In the genomic region with DNA sequence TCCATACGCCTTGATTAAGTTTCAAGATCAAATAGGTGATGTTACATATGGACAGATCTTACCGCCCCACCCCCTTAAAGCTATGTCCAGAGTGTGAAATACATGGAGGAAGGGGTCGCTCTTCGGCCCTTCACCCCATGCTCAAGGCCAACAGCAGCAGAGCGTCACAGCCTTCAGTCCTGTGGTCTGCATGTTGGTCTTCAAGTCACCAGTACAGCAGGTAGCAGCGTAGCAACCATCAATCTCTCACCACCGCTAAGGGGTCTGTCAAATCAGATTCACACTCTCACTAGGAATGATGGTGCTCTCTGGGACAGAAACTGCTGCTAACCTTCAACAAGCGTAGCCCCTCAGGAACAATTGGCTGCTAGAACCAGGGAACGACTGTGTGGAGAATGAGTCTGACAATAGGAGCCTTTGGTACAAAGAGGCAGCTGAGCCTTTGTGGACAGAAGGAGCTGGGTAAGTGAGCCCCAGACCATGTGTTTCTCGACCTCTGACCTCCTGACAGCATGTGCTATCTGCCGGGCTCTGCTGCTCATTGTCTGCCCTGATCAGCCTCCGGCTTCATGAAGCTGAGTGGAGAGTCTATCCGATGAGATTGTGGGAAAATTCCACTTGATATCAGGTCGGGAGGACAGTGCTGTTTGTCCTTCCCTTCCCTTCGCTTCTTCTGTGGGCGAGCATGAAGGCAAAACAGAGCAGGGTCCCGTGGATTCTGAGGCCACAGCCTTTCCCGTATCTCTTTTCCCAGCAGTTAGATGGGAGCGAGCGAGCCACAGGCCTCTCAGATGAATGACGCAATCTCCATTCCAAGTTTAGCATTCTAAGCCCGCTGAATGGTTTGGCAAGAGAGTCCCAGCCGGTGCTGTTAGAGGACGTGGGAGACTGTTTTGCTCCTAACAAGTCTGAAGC, we compare ENCODE assay signal across 8 mouse cellular contexts. TPM values are rescaled to one million over a fixed set of nuclear protein-coding genes. Genes with fewer than 3 reads are reported as not detected.
DNase-seq lines count a peak whose midpoint lies in the region; ATAC-seq lines count a peak whose summit lies in the region.

No protein-coding gene starts in this region.

- peak overlapping the region; percentile 19; the same call in 1 of the 2 replicates for H3K27ac ChIP-seq in embryonic facial prominence, embryonic 14.5 days (replicated peaks; ENCODE audit: low read depth, low read length)
- peak overlapping the region; percentile 56 for H3K27ac ChIP-seq in heart, embryonic 10.5 days

- peak; percentile 22 to 41 for DNase-seq in cerebellum, postnatal 14 days
- no peak for DNase-seq in cerebellum, adult 9-11 months
- peak; percentile 78 for DNase-seq in embryonic facial prominence, embryonic 14.5 days (ENCODE audit: low spot score)
- DNase-seq in heart, embryonic 10.5 days (ENCODE audit: low spot score) = peak; percentile 85
- DNase-seq in layer of hippocampus, postnatal 36 days = peak; percentile 54 to 55
- peak; percentile 46 for DNase-seq in lung, postnatal 14 days
- peak; percentile 60 to 85 for DNase-seq in right cerebral cortex, postnatal 36 days (ENCODE audit: low spot score in 2 of 2)

- peak; percentile 62; the same call in 1 of the 2 replicates for ATAC-seq in embryonic facial prominence, embryonic 14.5 days (ENCODE audit: low read depth)
- ATAC-seq in granulocyte monocyte progenitor cell, adult 5-6 weeks (replicated peaks; ENCODE audit: poor library complexity, severe bottlenecking) = no peak

- no peaks in the 10 kb centered on the region for H3K36me3 ChIP-seq in embryonic facial prominence, embryonic 14.5 days (ENCODE audit: control insufficient read depth, insufficient read depth, low read length)
- no peaks in the 10 kb centered on the region for H3K36me3 ChIP-seq in heart, embryonic 10.5 days

- H3K9me3 ChIP-seq in embryonic facial prominence, embryonic 14.5 days (ENCODE audit: control insufficient read depth, low read length) = no peaks in the 10 kb centered on the region
- H3K9me3 ChIP-seq in heart, embryonic 10.5 days = no peaks in the 10 kb centered on the region

- H3K4me2 ChIP-seq in embryonic facial prominence, embryonic 14.5 days (ENCODE audit: low read depth, low read length) = no peak overlapping the region

- WGBS in embryonic facial prominence, embryonic 14.5 days = 49% methylated on average over 24 of the region's 24 CpGs
- WGBS in heart, embryonic 10.5 days = 37% methylated on average over 24 of the region's 24 CpGs

- no peaks in the 10 kb centered on the region for H3K27me3 ChIP-seq in embryonic facial prominence, embryonic 14.5 days (replicated peaks; ENCODE audit: control insufficient read depth, insufficient read depth, low read length)
- H3K27me3 ChIP-seq in heart, embryonic 10.5 days (ENCODE audit: insufficient read depth, poor library complexity, severe bottlenecking) = no peaks in the 10 kb centered on the region

- no peak overlapping the region for H3K9ac ChIP-seq in embryonic facial prominence, embryonic 14.5 days (ENCODE audit: low read depth, low read length)

- H3K4me1 ChIP-seq in embryonic facial prominence, embryonic 14.5 days (ENCODE audit: control insufficient read depth, insufficient read depth, low read length) = peaks cover 5% of the 10 kb centered on the region
- peaks cover 12% of the 10 kb centered on the region for H3K4me1 ChIP-seq in heart, embryonic 10.5 days

- H3K4me3 ChIP-seq in embryonic facial prominence, embryonic 14.5 days (ENCODE audit: low read depth, low read length) = no peak overlapping the region
- H3K4me3 ChIP-seq in heart, embryonic 10.5 days = no peak overlapping the region

RNA-seq across cellular contexts. Expression of a gene that starts 47.1 kb away (rescaled TPM):
- 5.5 and 6.9 TPM in 2 replicates for polyA plus RNA-seq in embryonic facial prominence, embryonic 14.5 days (2014; fragmentation: Nextera tagmentation; extraction: Ambion mirVana)
- 3.1 and 5.0 TPM in 2 replicates for polyA plus RNA-seq in heart, embryonic 10.5 days (2016; fragmentation: Nextera tagmentation; extraction: Ambion mirVana)
- 10 to 100 TPM; 15.4 to 27.4 TPM for total RNA-seq in layer of hippocampus, postnatal 36 days (2021)
- total RNA-seq in granulocyte monocyte progenitor cell, adult 5-6 weeks (2014; fragmentation: Nextera tagmentation) = 8.7 and 13.1 TPM in 2 replicates
- total RNA-seq in granulocyte monocyte progenitor cell, adult 5-6 weeks (2017) = 6.3 and 9.9 TPM in 2 replicates
